23 mouse cellular contexts compared by ENCODE assay signal in the genomic region with DNA sequence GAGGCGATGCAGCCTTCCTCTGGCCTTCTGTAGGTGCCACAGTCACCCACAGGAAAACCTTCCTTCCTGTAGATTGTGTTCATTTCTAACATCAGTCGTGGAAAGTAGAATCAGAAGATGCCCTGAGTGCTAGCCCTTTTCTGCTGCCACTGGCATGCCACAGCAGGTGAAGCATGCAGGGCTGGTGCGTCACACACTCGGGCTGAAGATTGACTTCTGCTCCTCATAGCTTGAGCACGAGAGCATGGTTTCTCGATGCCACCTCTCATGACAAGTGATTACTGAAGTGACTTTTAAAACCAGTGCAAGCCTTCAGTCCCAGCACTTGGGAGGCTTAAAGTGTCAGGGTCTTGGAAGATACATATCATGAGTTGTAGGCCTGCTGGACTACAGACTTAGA.
DNase-seq lines count a peak whose midpoint lies in the region; ATAC-seq and TF ChIP-seq lines count a peak whose summit lies in the region.
"Had no signal": no experiment of that assay in that cellular context is flagged by ENCODE, and none has a peak within 500 bp of the region (broad histone marks: within the 10 kb centered on the region; RNA-seq: fewer than 3 reads in every experiment).

No protein-coding gene starts in this region.

- no peaks in the 10 kb centered on the region for H3K27me3 ChIP-seq in lung, postnatal 0 days (replicated peaks; ENCODE audit: insufficient read depth, low read length)
- no peaks in the 10 kb centered on the region for H3K27me3 ChIP-seq in neural tube, embryonic 15.5 days (replicated peaks)
- H3K27me3 ChIP-seq: CH12.LX; embryonic facial prominence, embryonic 13.5 days; forebrain, embryonic 12.5 days; heart, embryonic 15.5 days; hindbrain, embryonic 13.5 days; Patski had no signal

- no peak for ATAC-seq in lung, postnatal 0 days
- no peak for ATAC-seq in neural tube, embryonic 15.5 days (ENCODE audit: low FRiP score)
- ATAC-seq: forebrain, embryonic 16.5 days; Patski had no signal

- no peak overlapping the region for H3K9ac ChIP-seq in lung, postnatal 0 days (replicated peaks; ENCODE audit: low read depth)
- H3K9ac ChIP-seq in neural tube, embryonic 15.5 days (replicated peaks) = no peak overlapping the region
- H3K9ac ChIP-seq: embryonic facial prominence, embryonic 13.5 days; forebrain, embryonic 12.5 days; heart, embryonic 15.5 days; hindbrain, embryonic 13.5 days had no signal

- 72% methylated on average over 6 of the region's 6 CpGs for WGBS in lung, postnatal 0 days
- WGBS in neural tube, embryonic 15.5 days = 92% methylated on average over 6 of the region's 6 CpGs

- no peak overlapping the region for H3K4me2 ChIP-seq in lung, postnatal 0 days (replicated peaks; ENCODE audit: low read depth, low read length)
- no peak overlapping the region for H3K4me2 ChIP-seq in neural tube, embryonic 15.5 days
- H3K4me2 ChIP-seq: embryonic facial prominence, embryonic 13.5 days; forebrain, embryonic 12.5 days; heart, embryonic 11.5 days; heart, embryonic 15.5 days; hindbrain, embryonic 13.5 days had no signal

- H3K4me1 ChIP-seq in lung, postnatal 0 days (ENCODE audit: insufficient read depth, low read depth, low read length) = no peaks in the 10 kb centered on the region
- H3K4me1 ChIP-seq in neural tube, embryonic 15.5 days = no peaks in the 10 kb centered on the region
- H3K4me1 ChIP-seq: embryonic facial prominence, embryonic 13.5 days; forebrain, embryonic 12.5 days; heart, embryonic 15.5 days; hindbrain, embryonic 13.5 days had no signal

- peak; percentile 50 to 66 for DNase-seq in lung, adult 18-20 months
- DNase-seq in lung, postnatal 0 days (ENCODE audit: low spot score) = no peak
- DNase-seq in T-cell, adult 2 months (ENCODE audit: low spot score) = peak; percentile 32
- DNase-seq in lung, postnatal 25 days (ENCODE audit: low spot score) = peak; percentile 50
- no peak for DNase-seq in frontal cortex, postnatal 36 days (ENCODE audit: low spot score in 2 of 2)
- no peak for DNase-seq in yolk sac, embryonic 10.5 days (ENCODE audit: low spot score)
- DNase-seq: adrenal gland, adult 2 months; adrenal gland, postnatal 25 days; cerebellum, adult 18-20 months; cerebellum, adult 9-11 months; cerebellum, postnatal 36 days; gastrocnemius, postnatal 36 days; heart, adult 18-20 months; heart, postnatal 14 days had no signal

- H3K4me3 ChIP-seq in lung, postnatal 0 days (ENCODE audit: low read depth, low read length) = no peak overlapping the region
- H3K4me3 ChIP-seq in neural tube, embryonic 15.5 days (replicated peaks) = no peak overlapping the region
- H3K4me3 ChIP-seq: embryonic facial prominence, embryonic 13.5 days; forebrain, embryonic 12.5 days; heart, embryonic 15.5 days; hindbrain, embryonic 13.5 days had no signal

- no peak for TF ChIP-seq EP300 in lung, postnatal 0 days (IDR thresholded peaks at IDR 0.05)

- no peaks in the 10 kb centered on the region for H3K9me3 ChIP-seq in lung, postnatal 0 days (ENCODE audit: low read length)
- no peaks in the 10 kb centered on the region for H3K9me3 ChIP-seq in neural tube, embryonic 15.5 days (replicated peaks)
- H3K9me3 ChIP-seq: embryonic facial prominence, embryonic 13.5 days; forebrain, embryonic 12.5 days; heart, embryonic 15.5 days; hindbrain, embryonic 13.5 days had no signal

- no peak for TF ChIP-seq CTCF in lung, postnatal 0 days (IDR thresholded peaks at IDR 0.05)

- no peak overlapping the region for H3K27ac ChIP-seq in lung, postnatal 0 days (ENCODE audit: low read length)
- H3K27ac ChIP-seq in neural tube, embryonic 15.5 days (replicated peaks) = no peak overlapping the region
- H3K27ac ChIP-seq: embryonic facial prominence, embryonic 13.5 days; forebrain, embryonic 12.5 days; heart, embryonic 15.5 days; hindbrain, embryonic 13.5 days had no signal

- no peaks in the 10 kb centered on the region for H3K36me3 ChIP-seq in lung, postnatal 0 days (ENCODE audit: insufficient read depth, low read length)
- H3K36me3 ChIP-seq in neural tube, embryonic 15.5 days = peaks cover 18% of the 10 kb centered on the region; the same call in 1 of the 2 replicates

Comparison
In these comparisons a context has a peak if more than half of its experiments do, and no peak if none do; other contexts are left out.
1. DNase-seq: peak in lung, adult 18-20 months (2 of 2), T-cell, adult 2 months (single experiment) and lung, postnatal 25 days (single experiment); none in lung, postnatal 0 days (single experiment), frontal cortex, postnatal 36 days (0 of 2) and yolk sac, embryonic 10.5 days (single experiment).